Mouse (Mus musculus) embryonic fibroblast, embryonic 13.5 days (primary cell): ENCODE measurements at regions not wholly inside any gene's neighbourhood (a gene's known extent, or its start where the extent isn't known, plus 50 kb on each side); places are given as distances from the start of the nearest gene placed in this dataset.

ENCODE experiments used
- H3K27ac ChIP-seq: 2 replicates; pipeline ENCODE4 v1.5.1; 2012; ENCODE audit warnings: low read length, control low read depth, inconsistent platforms; ENCODE audit not compliant: insufficient read depth
- H3K4me1 ChIP-seq: 2 replicates; pipeline ENCODE4 v1.6.1; 2011; ENCODE audit warnings: low read length; ENCODE audit not compliant: control insufficient read depth, insufficient read depth
- H3K4me3 ChIP-seq: 2 replicates; pipeline ENCODE4 v1.5.1; 2011; ENCODE audit warnings: mild to moderate bottlenecking, control low read depth, low read length; ENCODE audit not compliant: insufficient read depth
- CTCF ChIP-seq: IDR thresholded peaks from 2 replicates; pipeline ENCODE4 v1.5.1; 2011; ENCODE audit warnings: mild to moderate bottlenecking, control low read depth, low read length, moderate library complexity, borderline replicate concordance; ENCODE audit not compliant: insufficient read depth
- POLR2A ChIP-seq: IDR thresholded peaks from 2 replicates; pipeline ENCODE4 v1.6.1; 2011; ENCODE audit warnings: low read depth, mild to moderate bottlenecking, control low read depth, low read length, moderate library complexity

- TF ChIP-seq CTCF (no peak), POLR2A (no peak)
- H3K4me1 ChIP-seq = no peaks in the 10 kb centered on the region
These were observed 73.7 kb upstream of the Adra1d start for GRCm38 (mm10) chr2:131635791-131636190.

GRCm38 (mm10) chr2:131617916-131618315 lies 55.8 kb upstream of the Adra1d start:
- H3K4me1 ChIP-seq = no peaks in the 10 kb centered on the region
- no peak overlapping the region for H3K27ac ChIP-seq
- TF ChIP-seq CTCF = no peak
- no peak for TF ChIP-seq POLR2A
- H3K4me3 ChIP-seq = no peak overlapping the region

More at GRCm38 (mm10) chr2:131635791-131636190, 73.7 kb upstream of the Adra1d start:
- Histone ChIP-seq H3K4me3 (no peak overlapping the region), H3K27ac (no peak overlapping the region)

- H3K4me1 ChIP-seq = no peaks in the 10 kb centered on the region
- TF ChIP-seq POLR2A (no peak), CTCF (no peak)
These were observed 50.4 kb upstream of the Adra1d start for GRCm38 (mm10) chr2:131612486-131612885.

More at GRCm38 (mm10) chr2:131612486-131612885, 50.4 kb upstream of the Adra1d start:
- Histone ChIP-seq H3K27ac (no peak overlapping the region), H3K4me3 (no peak overlapping the region)
